16 mouse cellular contexts compared by ENCODE assay signal in the genomic region with DNA sequence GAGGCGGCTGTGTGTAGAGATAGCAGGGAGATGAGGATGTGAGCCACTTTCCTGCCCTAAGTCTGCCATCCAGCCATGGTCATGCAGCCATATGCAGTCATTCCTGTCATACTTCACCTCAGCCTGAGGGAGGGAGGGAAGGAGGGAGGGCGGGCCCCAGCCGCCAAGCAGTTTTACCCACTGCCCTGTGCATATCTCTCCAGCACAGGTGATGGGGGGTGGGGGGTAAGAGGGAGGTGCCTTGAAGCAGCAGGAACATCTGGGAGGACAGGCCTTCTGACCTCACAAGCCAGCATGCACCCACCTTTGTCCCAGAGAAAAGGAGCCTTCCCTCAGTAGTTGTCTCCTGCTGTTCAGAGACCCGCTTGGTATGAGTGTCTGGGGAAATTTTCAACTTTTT. TPM values are rescaled to one million over a fixed set of nuclear protein-coding genes. Genes with fewer than 3 reads are reported as not detected.
DNase-seq lines count a peak whose midpoint lies in the region; ATAC-seq and TF ChIP-seq lines count a peak whose summit lies in the region.
"Had no signal": no experiment of that assay in that cellular context is flagged by ENCODE, and none has a peak within 500 bp of the region (broad histone marks: within the 10 kb centered on the region; RNA-seq: fewer than 3 reads in every experiment).

No protein-coding gene starts in this region.

- H3K4me1 ChIP-seq in intestine, embryonic 15.5 days (replicated peaks): peaks cover 5% of the 10 kb centered on the region; the same call in 1 of the 2 replicates
- no peaks in the 10 kb centered on the region for H3K4me1 ChIP-seq in intestine, postnatal 0 days (replicated peaks; ENCODE audit: control insufficient read depth, insufficient read depth, low read length)
- H3K4me1 ChIP-seq in bone marrow, adult 2 months (ENCODE audit: control insufficient read depth, insufficient read depth, low read length): peaks cover 2% of the 10 kb centered on the region; the same call in 1 of the 2 replicates

- H3K27me3 ChIP-seq in intestine, embryonic 15.5 days (replicated peaks): no peaks in the 10 kb centered on the region
- no peaks in the 10 kb centered on the region for H3K27me3 ChIP-seq in intestine, postnatal 0 days (replicated peaks; ENCODE audit: control insufficient read depth, insufficient read depth, low read length)
- H3K27me3 ChIP-seq: forebrain, embryonic 13.5 days; hindbrain, embryonic 12.5 days; neural tube, embryonic 12.5 days had no signal

- ATAC-seq in intestine, embryonic 15.5 days: peak; percentile 24; the same call in 1 of the 2 replicates
- no peak for ATAC-seq in intestine, postnatal 0 days
- ATAC-seq: forebrain, embryonic 13.5 days had no signal

- no peak overlapping the region for H3K4me3 ChIP-seq in intestine, embryonic 15.5 days (replicated peaks)
- no peak overlapping the region for H3K4me3 ChIP-seq in intestine, postnatal 0 days (ENCODE audit: low read depth, low read length)
- no peak overlapping the region for H3K4me3 ChIP-seq in bone marrow, adult 2 months (replicated peaks; ENCODE audit: control insufficient read depth, low read depth, low read length)
- H3K4me3 ChIP-seq: forebrain, embryonic 13.5 days; hindbrain, embryonic 12.5 days; neural tube, embryonic 12.5 days had no signal

- no peaks in the 10 kb centered on the region for H3K36me3 ChIP-seq in intestine, embryonic 15.5 days
- no peaks in the 10 kb centered on the region for H3K36me3 ChIP-seq in intestine, postnatal 0 days (ENCODE audit: control insufficient read depth, insufficient read depth)
- H3K36me3 ChIP-seq: hindbrain, embryonic 12.5 days; neural tube, embryonic 12.5 days had no signal

- WGBS in intestine, embryonic 15.5 days: 65% methylated on average over 4 of the region's 4 CpGs
- WGBS in intestine, postnatal 0 days: 65% methylated on average over 4 of the region's 4 CpGs
- 71% methylated on average over 4 of the region's 4 CpGs for whole genome bisulfite sequencing in bone marrow, adult 2 months

- 0 out of 2 replicates have a peak, but pooled peaks have one; percentile 45 for TF ChIP-seq POLR2A in bone marrow, adult 2 months (IDR thresholded peaks at IDR 0.05; ENCODE audit: borderline replicate concordance, control insufficient read depth, low read depth, low read length)

- H3K9ac ChIP-seq in intestine, embryonic 15.5 days: no peak overlapping the region
- no peak overlapping the region for H3K9ac ChIP-seq in intestine, postnatal 0 days (ENCODE audit: low read depth, low read length)
- H3K9ac ChIP-seq: forebrain, embryonic 13.5 days; hindbrain, embryonic 12.5 days; lung, embryonic 14.5 days; neural tube, embryonic 12.5 days had no signal

- no peak overlapping the region for H3K27ac ChIP-seq in intestine, embryonic 15.5 days
- no peak overlapping the region for H3K27ac ChIP-seq in intestine, postnatal 0 days (ENCODE audit: low read depth, low read length)
- no peak overlapping the region for H3K27ac ChIP-seq in bone marrow, adult 2 months (ENCODE audit: control insufficient read depth, insufficient read depth, low read depth, low read length, poor library complexity)
- H3K27ac ChIP-seq: forebrain, embryonic 13.5 days; hindbrain, embryonic 12.5 days; neural tube, embryonic 12.5 days had no signal

- TF ChIP-seq CTCF in intestine, postnatal 0 days (IDR thresholded peaks at IDR 0.05; ENCODE audit: low read depth): no peak
- no peak for TF ChIP-seq CTCF in bone marrow, adult 2 months (IDR thresholded peaks at IDR 0.05; ENCODE audit: control insufficient read depth, insufficient read depth, low read length)

- no peak overlapping the region for H3K4me2 ChIP-seq in intestine, embryonic 15.5 days (replicated peaks)
- no peak overlapping the region for H3K4me2 ChIP-seq in intestine, postnatal 0 days (replicated peaks; ENCODE audit: low read depth)
- H3K4me2 ChIP-seq: forebrain, embryonic 13.5 days; hindbrain, embryonic 12.5 days; lung, embryonic 14.5 days; midbrain, embryonic 11.5 days; neural tube, embryonic 12.5 days had no signal

- H3K9me3 ChIP-seq in intestine, embryonic 15.5 days: no peaks in the 10 kb centered on the region
- H3K9me3 ChIP-seq in intestine, postnatal 0 days (ENCODE audit: control insufficient read depth): no peaks in the 10 kb centered on the region
- H3K9me3 ChIP-seq: forebrain, embryonic 13.5 days; hindbrain, embryonic 12.5 days; neural tube, embryonic 12.5 days had no signal

- peak; percentile 96 for DNase-seq in liver
- DNase-seq in spleen, postnatal 4 days (ENCODE audit: low spot score in 2 of 2): peak; percentile 79 to 80
- DNase-seq in right cerebral cortex, adult 2 months (ENCODE audit: low spot score in 2 of 2): no peak
- no peak for DNase-seq in right cerebral cortex, postnatal 14 days
- DNase-seq in cerebellum, postnatal 36 days: no peak
- DNase-seq: cerebellum, postnatal 14 days; layer of hippocampus, postnatal 36 days; lung, embryonic 14.5 days; thymus, postnatal 4 days had no signal

RNA-seq across cellular contexts. Expression of a gene that starts 4.5 kb away (rescaled TPM):
- 30.2 and 33.0 TPM in 2 replicates for polyA plus RNA-seq in intestine, embryonic 15.5 days (2015; fragmentation: Nextera tagmentation; extraction: Ambion mirVana)
- 29.3 and 32.8 TPM in 2 replicates for polyA plus RNA-seq in intestine, postnatal 0 days (2015; fragmentation: Nextera tagmentation; extraction: Ambion mirVana)
- 88.4 and 115 TPM in 2 replicates for polyA plus RNA-seq in bone marrow, adult 2 months (2011; ENCODE audit: insufficient read depth, insufficient read length, low replicate concordance, missing spikeins)

Comparison
In these comparisons a context has a peak if more than half of its experiments do, and no peak if none do; other contexts are left out.
1. DNase-seq: peak in liver (single experiment) and spleen, postnatal 4 days (2 of 2); none in right cerebral cortex, adult 2 months (0 of 2), right cerebral cortex, postnatal 14 days (single experiment) and cerebellum, postnatal 36 days (0 of 2).